Mouse (Mus musculus): ENCODE measurements around the gene Sumo1.
"Not testable (repeated sequence)": the region's sequence is repeated elsewhere in the genome, so short reads cannot be mapped to it uniquely, and the experiment has no call there.

Gene Sumo1

GRCm38 (mm10) chr1:59636349-59636748, 34.3 kb downstream of the Sumo1 start:
- DNase-seq (ENCODE audit: low spot score): no peak

- DNase-seq (ENCODE audit: low spot score): no peak
Measured at GRCm38 (mm10) chr1:59633056-59633455, 37.6 kb downstream of the Sumo1 start.

- no peak for DNase-seq (ENCODE audit: low spot score)
Measured at GRCm38 (mm10) chr1:59631986-59632659, 38.5 kb downstream of the Sumo1 start.

GRCm38 (mm10) chr1:59630356-59630755, 40.3 kb downstream of the Sumo1 start:
- not testable (repeated sequence) for DNase-seq (ENCODE audit: low spot score)

- no peak for DNase-seq (ENCODE audit: low spot score)
Measured at GRCm38 (mm10) chr1:59629194-59629593, 41.4 kb downstream of the Sumo1 start.

- DNase-seq (ENCODE audit: low spot score): no peak
Measured at GRCm38 (mm10) chr1:59625410-59625809, 45.2 kb downstream of the Sumo1 start.

- DNase-seq (ENCODE audit: low spot score): no peak
Measured at GRCm38 (mm10) chr1:59623325-59624017, 47.2 kb downstream of the Sumo1 start.

- no peak for DNase-seq (ENCODE audit: low spot score)
Measured at GRCm38 (mm10) chr1:59619201-59619600, 51.4 kb downstream of the Sumo1 start.

- no peak for DNase-seq (ENCODE audit: low spot score)
Measured at GRCm38 (mm10) chr1:59615021-59615420, 55.6 kb downstream of the Sumo1 start.

- peak; percentile 11 for DNase-seq (ENCODE audit: low spot score)
Measured at GRCm38 (mm10) chr1:59613795-59614194, 56.8 kb downstream of the Sumo1 start.

GRCm38 (mm10) chr1:59610929-59611328, 59.7 kb downstream of the Sumo1 start:
- DNase-seq (ENCODE audit: low spot score): no peak

- DNase-seq (ENCODE audit: low spot score): no peak
Measured at GRCm38 (mm10) chr1:59609896-59610295, 60.7 kb downstream of the Sumo1 start.

- DNase-seq (ENCODE audit: low spot score): no peak
Measured at GRCm38 (mm10) chr1:59609458-59609857, 61.2 kb downstream of the Sumo1 start.

- no peak for DNase-seq (ENCODE audit: low spot score)
Measured at GRCm38 (mm10) chr1:59608920-59609319, 61.7 kb downstream of the Sumo1 start.

GRCm38 (mm10) chr1:59608125-59608762, 62.4 kb downstream of the Sumo1 start:
- no peak for DNase-seq (ENCODE audit: low spot score)

- DNase-seq (ENCODE audit: low spot score): no peak
Measured at GRCm38 (mm10) chr1:59607071-59607470, 63.6 kb downstream of the Sumo1 start.

GRCm38 (mm10) chr1:59606479-59606878, 64.2 kb downstream of the Sumo1 start:
- no peak for DNase-seq (ENCODE audit: low spot score)

- DNase-seq (ENCODE audit: low spot score): no peak
Measured at GRCm38 (mm10) chr1:59603893-59604292, 66.7 kb downstream of the Sumo1 start.

GRCm38 (mm10) chr1:59603417-59603712, 67.3 kb downstream of the Sumo1 start:
- DNase-seq (ENCODE audit: low spot score): no peak

GRCm38 (mm10) chr1:59602531-59603416, 67.9 kb downstream of the Sumo1 start:
- no peak for DNase-seq (ENCODE audit: low spot score)

- no peak for DNase-seq (ENCODE audit: low spot score)
Measured at GRCm38 (mm10) chr1:59595609-59596008, 75.0 kb downstream of the Sumo1 start.

GRCm38 (mm10) chr1:59594586-59595266, 75.9 kb downstream of the Sumo1 start:
- no peak for DNase-seq (ENCODE audit: low spot score)

All from ovary, postnatal 10 days (tissue).